Mouse (Mus musculus) granulocyte monocyte progenitor cell, adult 5-6 weeks (primary cell): ENCODE results near the gene Il1a. TPM values are rescaled to one million over a fixed set of nuclear protein-coding genes. Genes with fewer than 3 reads are reported as not detected.

Experiments
- ATAC-seq: replicated peaks from 2 replicates; pipeline ENCODE4 v1.8.0; 2016; ENCODE audit warnings: mild to moderate bottlenecking, moderate TSS enrichment, inconsistent platforms; ENCODE audit not compliant: poor library complexity, severe bottlenecking
- total RNA-seq, 2 experiments: library from RNA; stranded (forward) in 1 of 2; stranded (reverse) in 1 of 2; fragments of 200-712, 200-1000 nt in 1 of 2; fragments of >200 nt in 1 of 2; fragmentation: Nextera tagmentation in 1 of 2; gene quantifications; 2 replicates each; pipeline ENCODE4 v1.2.3; 2014 to 2017

The Il1a gene
- total RNA-seq, 2 experiments from 2014 or later = not detected

GRCm38 (mm10) chr2:129267738-129268137 lies 42.0 kb downstream of the Il1a start:
- ATAC-seq = no peak

- no peak for ATAC-seq
Observed at GRCm38 (mm10) chr2:129265316-129265715, 44.5 kb downstream of the Il1a start.

GRCm38 (mm10) chr2:129263073-129263472 lies 46.7 kb downstream of the Il1a start:
- no peak for ATAC-seq

GRCm38 (mm10) chr2:129261151-129261794 lies 48.5 kb downstream of the Il1a start:
- ATAC-seq = peak; percentile 61

GRCm38 (mm10) chr2:129260646-129261045 lies 49.1 kb downstream of the Il1a start:
- ATAC-seq = no peak

GRCm38 (mm10) chr2:129258475-129259211 lies 51.1 kb downstream of the Il1a start:
- ATAC-seq = peak; percentile 66

- ATAC-seq = no peak
Observed at GRCm38 (mm10) chr2:129258056-129258455, 51.7 kb downstream of the Il1a start.

- no peak for ATAC-seq
Observed at GRCm38 (mm10) chr2:129256006-129256405, 53.8 kb downstream of the Il1a start.

- ATAC-seq = no peak
Observed at GRCm38 (mm10) chr2:129254076-129254475, 55.7 kb downstream of the Il1a start.

GRCm38 (mm10) chr2:129253631-129253970 lies 56.2 kb downstream of the Il1a start:
- ATAC-seq = no peak

- no peak for ATAC-seq
Observed at GRCm38 (mm10) chr2:129252836-129253630, 56.7 kb downstream of the Il1a start.

Other genes with a start within 250 kb of the Il1a start
- 2.8 and 3.7 TPM in 2 replicates for gene Ttl, start 244.0 kb downstream of the Il1a start, total RNA-seq (2014; fragmentation: Nextera tagmentation)
- 3.6 and 3.7 TPM in 2 replicates for gene Ttl, start 244.0 kb downstream of the Il1a start, total RNA-seq (2017)
- 43.2 and 56.1 TPM in 2 replicates for gene Polr1b, start 209.0 kb downstream of the Il1a start, total RNA-seq (2014; fragmentation: Nextera tagmentation)
- 47.1 and 49.7 TPM in 2 replicates for gene Polr1b, start 209.0 kb downstream of the Il1a start, total RNA-seq (2017)
- gene Chchd5, start 180.3 kb downstream of the Il1a start, total RNA-seq (2014; fragmentation: Nextera tagmentation) = 18.4 and 18.6 TPM in 2 replicates
- gene Chchd5, start 180.3 kb downstream of the Il1a start, total RNA-seq (2017) = 17.4 and 22.2 TPM in 2 replicates
- gene Slc20a1, start 111.2 kb downstream of the Il1a start, total RNA-seq (2014; fragmentation: Nextera tagmentation) = 34.8 and 35.3 TPM in 2 replicates
- 71.3 and 85.3 TPM in 2 replicates for gene Slc20a1, start 111.2 kb downstream of the Il1a start, total RNA-seq (2017)
- 17.1 and 49.8 TPM in 2 replicates for gene Ckap2l, start 12.8 kb downstream of the Il1a start, total RNA-seq (2014; fragmentation: Nextera tagmentation)
- 55.3 and 56.6 TPM in 2 replicates for gene Ckap2l, start 12.8 kb downstream of the Il1a start, total RNA-seq (2017)
- gene Il1b, start 61.2 kb upstream of the Il1a start, total RNA-seq (2014; fragmentation: Nextera tagmentation) = not detected in 2 replicates
- gene Il1b, start 61.2 kb upstream of the Il1a start, total RNA-seq (2017) = 0.52 and 4.5 TPM in 2 replicates
- gene F830045P16Rik, start 226.6 kb upstream of the Il1a start, total RNA-seq (2014; fragmentation: Nextera tagmentation) = not detected in 2 replicates
- 0.15 TPM in 1 of 2 replicates, not detected in the other for gene F830045P16Rik, start 226.6 kb upstream of the Il1a start, total RNA-seq (2017)